Mouse (Mus musculus): ENCODE measurements around the gene Eif4ebp2. TPM values are rescaled to one million over a fixed set of nuclear protein-coding genes. Genes with fewer than 3 reads are reported as not detected.

Eif4ebp2 gene
- polyA plus RNA-seq, 2 experiments: 42.7 to 55.4 TPM

- no peaks in the 10 kb centered on the region for H3K9me3 ChIP-seq (ENCODE audit: control insufficient read depth, low read length)
- TF ChIP-seq POLR2A (IDR thresholded peaks at IDR 0.05; ENCODE audit: borderline replicate concordance, extremely low read depth, insufficient read depth, insufficient read length): no peak
- H3K27ac ChIP-seq (replicated peaks; ENCODE audit: low read depth, low read length): no peak overlapping the region
- no peaks in the 10 kb centered on the region for H3K27me3 ChIP-seq (ENCODE audit: control insufficient read depth, insufficient read depth, low read length)
- no peaks in the 10 kb centered on the region for H3K36me3 ChIP-seq (ENCODE audit: control insufficient read depth, insufficient read depth, low read length)
- ATAC-seq (ENCODE audit: low FRiP score, low read depth): peak; percentile 76; the same call in 1 of the 2 replicates
- WGBS: 22% methylated on average over 12 of the region's 13 CpGs
- no peaks in the 10 kb centered on the region for H3K4me1 ChIP-seq (ENCODE audit: control insufficient read depth, insufficient read depth, low read length)
- no peak overlapping the region for H3K9ac ChIP-seq (ENCODE audit: low read depth, low read length, severe bottlenecking)
- no peak overlapping the region for H3K4me2 ChIP-seq (replicated peaks; ENCODE audit: low read depth, low read length, severe bottlenecking)
- no peak overlapping the region for H3K4me3 ChIP-seq (replicated peaks; ENCODE audit: low read length)
- peak; percentile 84 for DNase-seq (ENCODE audit: low spot score)
These were observed 53.2 kb downstream of the Eif4ebp2 start for GRCm38 (mm10) chr10:61399156-61399734.

- ATAC-seq (ENCODE audit: low FRiP score, low read depth) (no peak), DNase-seq (ENCODE audit: low spot score) (no peak)
- no peak overlapping the region for H3K27ac ChIP-seq (replicated peaks; ENCODE audit: low read depth, low read length)
- H3K27me3 ChIP-seq (ENCODE audit: control insufficient read depth, insufficient read depth, low read length): no peaks in the 10 kb centered on the region
- TF ChIP-seq POLR2A (IDR thresholded peaks at IDR 0.05; ENCODE audit: borderline replicate concordance, extremely low read depth, insufficient read depth, insufficient read length): no peak
- WGBS: 42% methylated on average over 3 of the region's 3 CpGs
- H3K4me3 ChIP-seq (replicated peaks; ENCODE audit: low read length): no peak overlapping the region
- H3K36me3 ChIP-seq (ENCODE audit: control insufficient read depth, insufficient read depth, low read length): no peaks in the 10 kb centered on the region
- no peak overlapping the region for H3K4me2 ChIP-seq (replicated peaks; ENCODE audit: low read depth, low read length, severe bottlenecking)
- H3K9me3 ChIP-seq (ENCODE audit: control insufficient read depth, low read length): no peaks in the 10 kb centered on the region
- no peak overlapping the region for H3K9ac ChIP-seq (ENCODE audit: low read depth, low read length, severe bottlenecking)
- no peaks in the 10 kb centered on the region for H3K4me1 ChIP-seq (ENCODE audit: control insufficient read depth, insufficient read depth, low read length)
These were observed 54.3 kb downstream of the Eif4ebp2 start for GRCm38 (mm10) chr10:61398125-61398524.

GRCm38 (mm10) chr10:61394476-61395136 lies 57.9 kb downstream of the Eif4ebp2 start:
- no peak overlapping the region for H3K4me2 ChIP-seq (replicated peaks; ENCODE audit: low read depth, low read length, severe bottlenecking)
- no peaks in the 10 kb centered on the region for H3K27me3 ChIP-seq (ENCODE audit: control insufficient read depth, insufficient read depth, low read length)
- no peaks in the 10 kb centered on the region for H3K36me3 ChIP-seq (ENCODE audit: control insufficient read depth, insufficient read depth, low read length)
- ATAC-seq (ENCODE audit: low FRiP score, low read depth) (no peak), DNase-seq (ENCODE audit: low spot score) (no peak)
- H3K27ac ChIP-seq (replicated peaks; ENCODE audit: low read depth, low read length): no peak overlapping the region
- TF ChIP-seq POLR2A (IDR thresholded peaks at IDR 0.05; ENCODE audit: borderline replicate concordance, extremely low read depth, insufficient read depth, insufficient read length): no peak
- H3K4me3 ChIP-seq (replicated peaks; ENCODE audit: low read length): no peak overlapping the region
- H3K4me1 ChIP-seq (ENCODE audit: control insufficient read depth, insufficient read depth, low read length): no peaks in the 10 kb centered on the region
- H3K9ac ChIP-seq (ENCODE audit: low read depth, low read length, severe bottlenecking): no peak overlapping the region
- 16% methylated on average over 9 of the region's 9 CpGs for WGBS
- no peaks in the 10 kb centered on the region for H3K9me3 ChIP-seq (ENCODE audit: control insufficient read depth, low read length)

- TF ChIP-seq POLR2A (IDR thresholded peaks at IDR 0.05; ENCODE audit: borderline replicate concordance, extremely low read depth, insufficient read depth, insufficient read length): no peak
- Histone ChIP-seq H3K9me3 (ENCODE audit: control insufficient read depth, low read length) (no peaks in the 10 kb centered on the region), H3K36me3 (ENCODE audit: control insufficient read depth, insufficient read depth, low read length) (no peaks in the 10 kb centered on the region), H3K4me1 (ENCODE audit: control insufficient read depth, insufficient read depth, low read length) (no peaks in the 10 kb centered on the region), H3K9ac (ENCODE audit: low read depth, low read length, severe bottlenecking) (no peak overlapping the region), H3K27ac (replicated peaks; ENCODE audit: low read depth, low read length) (no peak overlapping the region), H3K4me2 (replicated peaks; ENCODE audit: low read depth, low read length, severe bottlenecking) (no peak overlapping the region), H3K4me3 (replicated peaks; ENCODE audit: low read length) (no peak overlapping the region), H3K27me3 (ENCODE audit: control insufficient read depth, insufficient read depth, low read length) (no peaks in the 10 kb centered on the region)
- ATAC-seq (ENCODE audit: low FRiP score, low read depth) (no peak), DNase-seq (ENCODE audit: low spot score) (no peak)
- 35% methylated on average over 4 of the region's 4 CpGs for WGBS
These were observed 59.9 kb downstream of the Eif4ebp2 start for GRCm38 (mm10) chr10:61392584-61392983.

- no peak overlapping the region for H3K27ac ChIP-seq (replicated peaks; ENCODE audit: low read depth, low read length)
- H3K4me3 ChIP-seq (replicated peaks; ENCODE audit: low read length): no peak overlapping the region
- TF ChIP-seq POLR2A (IDR thresholded peaks at IDR 0.05; ENCODE audit: borderline replicate concordance, extremely low read depth, insufficient read depth, insufficient read length): no peak
- ATAC-seq (ENCODE audit: low FRiP score, low read depth): no peak
- WGBS: 79% methylated on average over 2 of the region's 2 CpGs
- no peak for DNase-seq (ENCODE audit: low spot score)
- H3K9me3 ChIP-seq (ENCODE audit: control insufficient read depth, low read length): no peaks in the 10 kb centered on the region
- no peaks in the 10 kb centered on the region for H3K4me1 ChIP-seq (ENCODE audit: control insufficient read depth, insufficient read depth, low read length)
- no peak overlapping the region for H3K4me2 ChIP-seq (replicated peaks; ENCODE audit: low read depth, low read length, severe bottlenecking)
- H3K27me3 ChIP-seq (ENCODE audit: control insufficient read depth, insufficient read depth, low read length): no peaks in the 10 kb centered on the region
- no peak overlapping the region for H3K9ac ChIP-seq (ENCODE audit: low read depth, low read length, severe bottlenecking)
- no peaks in the 10 kb centered on the region for H3K36me3 ChIP-seq (ENCODE audit: control insufficient read depth, insufficient read depth, low read length)
These were observed 62.3 kb downstream of the Eif4ebp2 start for GRCm38 (mm10) chr10:61390148-61390547.
